ENCODE assay signal across 8 mouse cellular contexts in the genomic region with DNA sequence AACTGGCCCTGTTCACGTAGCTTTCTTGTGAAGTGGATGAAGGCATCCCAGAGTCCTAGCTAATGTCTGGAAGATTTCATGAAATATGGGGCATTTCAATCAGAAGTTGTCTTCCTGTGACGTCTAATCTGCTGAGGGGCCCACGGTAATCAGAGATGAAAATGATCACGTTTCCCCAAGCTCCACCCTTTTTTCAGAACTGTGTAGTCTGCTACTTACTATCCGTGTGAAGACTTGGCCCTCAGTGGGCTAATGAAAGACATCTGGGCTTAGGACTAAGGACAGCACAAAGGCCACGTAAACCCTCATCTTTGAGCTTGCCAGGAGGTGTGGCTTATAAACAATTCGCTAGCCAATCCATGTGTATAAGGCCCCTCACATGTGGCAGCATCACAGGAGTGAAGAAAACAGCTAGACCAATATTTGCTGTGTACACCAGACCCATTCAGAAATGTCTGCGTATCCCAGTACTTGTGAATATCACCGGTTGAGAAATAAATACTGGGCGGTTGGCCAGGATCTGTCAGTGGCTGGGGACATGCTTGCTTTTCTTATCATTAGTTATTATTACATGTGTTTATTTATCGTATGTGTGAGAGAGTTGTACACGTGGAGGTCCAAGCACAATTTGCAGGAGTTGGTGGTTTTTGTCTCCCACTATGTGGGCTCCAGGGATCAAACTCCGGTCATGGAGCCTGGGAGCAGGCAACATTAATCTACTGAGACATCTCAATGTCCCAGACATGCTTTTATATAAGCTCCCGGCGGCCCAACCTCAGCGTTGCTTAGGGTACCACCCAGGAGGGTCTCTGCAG.
DNase-seq lines count a peak whose midpoint lies in the region; ATAC-seq and TF ChIP-seq lines count a peak whose summit lies in the region.

No protein-coding gene starts in this region.

- H3K9ac ChIP-seq in stomach, postnatal 0 days (ENCODE audit: low read length) = no peak overlapping the region

- no peaks in the 10 kb centered on the region for H3K4me1 ChIP-seq in stomach, postnatal 0 days (replicated peaks; ENCODE audit: control insufficient read depth, insufficient read depth)

- H3K27ac ChIP-seq in stomach, postnatal 0 days (replicated peaks) = no peak overlapping the region

- no peaks in the 10 kb centered on the region for H3K9me3 ChIP-seq in stomach, postnatal 0 days (ENCODE audit: control insufficient read depth, low read length)

- WGBS in stomach, postnatal 0 days = 35% methylated on average over 16 of the region's 16 CpGs

- no peak overlapping the region for H3K4me3 ChIP-seq in stomach, postnatal 0 days (ENCODE audit: low read depth, low read length)

- no peak for TF ChIP-seq EP300 in stomach, postnatal 0 days (optimal IDR thresholded peaks at IDR 0.05)

- H3K36me3 ChIP-seq in stomach, postnatal 0 days (ENCODE audit: control insufficient read depth, insufficient read depth, low read length) = 0 out of 2 replicates have a peak, but pooled peaks cover 5% of the 10 kb centered on the region

- ATAC-seq in stomach, postnatal 0 days (ENCODE audit: low FRiP score, low TSS enrichment) = peak; percentile 94

- DNase-seq in adrenal gland, postnatal 10 days = peak; percentile 60
- DNase-seq in adrenal gland, postnatal 4 days (ENCODE audit: low spot score in 2 of 2) = no peak
- DNase-seq in urinary bladder, postnatal 14 days (ENCODE audit: low spot score) = peak; percentile 16
- no peak for DNase-seq in urinary bladder, postnatal 4 days (ENCODE audit: low spot score in 2 of 2)
- DNase-seq in lung, postnatal 10 days = peak; percentile 61
- peak; percentile 77 for DNase-seq in stomach, postnatal 0 days (ENCODE audit: low spot score)
- DNase-seq in left cerebral cortex, adult 9 months (ENCODE audit: low spot score in 2 of 2) = no peak
- no peak for DNase-seq in right cerebral cortex, postnatal 10 days (ENCODE audit: low spot score in 2 of 2)

- no peak for TF ChIP-seq CTCF in stomach, postnatal 0 days (IDR thresholded peaks at IDR 0.05; ENCODE audit: low read depth)

- H3K4me2 ChIP-seq in stomach, postnatal 0 days (replicated peaks; ENCODE audit: low read depth) = no peak overlapping the region

- H3K27me3 ChIP-seq in stomach, postnatal 0 days (ENCODE audit: control insufficient read depth, insufficient read depth, low read length) = no peaks in the 10 kb centered on the region

Comparison
In these comparisons a context has a peak if more than half of its experiments do, and no peak if none do; other contexts are left out.
1. DNase-seq: peak in adrenal gland, postnatal 10 days (single experiment), urinary bladder, postnatal 14 days (single experiment), lung, postnatal 10 days (single experiment) and stomach, postnatal 0 days (single experiment); none in adrenal gland, postnatal 4 days (0 of 2), urinary bladder, postnatal 4 days (0 of 2), left cerebral cortex, adult 9 months (0 of 2) and right cerebral cortex, postnatal 10 days (0 of 2).